Mouse (Mus musculus): ENCODE results near the gene Pde6c.

Pde6c gene

DNA sequence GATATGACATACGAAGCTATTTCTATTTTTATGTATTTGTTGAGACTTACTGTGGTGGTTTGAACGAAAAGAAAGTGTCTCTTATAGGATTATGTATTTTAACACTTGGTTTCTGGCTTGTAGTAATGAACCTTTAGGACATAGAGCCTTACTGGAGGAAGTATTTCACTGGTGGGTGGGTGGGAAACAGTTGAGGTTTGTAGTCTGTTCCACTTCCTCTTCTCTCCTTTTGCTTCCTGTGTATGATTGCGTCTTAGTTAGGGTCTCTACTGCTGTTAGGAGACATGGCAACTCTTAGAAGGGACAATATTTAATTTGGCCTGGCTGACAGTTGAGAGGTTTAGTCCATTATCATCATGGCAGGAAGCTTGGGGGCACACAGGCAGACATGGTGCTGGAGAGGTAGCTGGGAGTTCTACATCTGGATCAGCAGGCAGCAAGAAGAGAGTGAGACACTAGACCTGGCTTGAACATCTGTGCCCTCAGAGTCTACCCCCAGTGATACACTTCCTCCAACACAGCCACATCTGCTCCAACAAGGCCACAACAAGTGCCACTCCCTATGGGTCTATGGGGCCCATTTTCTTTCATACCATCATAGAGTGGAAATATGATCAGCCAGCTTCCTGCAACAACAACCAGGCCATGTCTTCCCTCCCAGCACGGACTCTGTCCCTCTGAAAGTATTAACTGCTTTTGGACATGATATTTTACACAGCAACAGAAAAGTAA, 11.1 kb downstream of the Pde6c start:
- no peak for DNase-seq (ENCODE audit: low read depth)

DNA sequence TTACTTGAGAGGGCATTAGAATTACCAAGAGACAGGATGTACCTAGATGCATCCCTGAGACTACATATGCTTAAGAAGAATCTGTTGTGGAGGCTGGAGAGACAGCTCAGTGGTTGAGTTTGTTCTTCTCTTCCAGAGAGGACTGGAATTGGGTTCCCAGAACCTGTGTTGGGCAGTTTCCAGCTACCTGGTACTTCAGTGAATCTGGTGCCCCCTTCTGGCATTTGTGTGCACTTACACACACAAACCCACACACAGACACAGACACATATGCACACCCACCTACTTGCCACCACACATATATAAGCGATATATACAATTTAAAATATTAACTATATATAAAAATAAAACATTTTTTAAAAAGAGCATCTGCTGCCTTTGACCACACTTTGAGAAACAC, 23.7 kb downstream of the Pde6c start:
- no peak for DNase-seq (ENCODE audit: low read depth)

DNA sequence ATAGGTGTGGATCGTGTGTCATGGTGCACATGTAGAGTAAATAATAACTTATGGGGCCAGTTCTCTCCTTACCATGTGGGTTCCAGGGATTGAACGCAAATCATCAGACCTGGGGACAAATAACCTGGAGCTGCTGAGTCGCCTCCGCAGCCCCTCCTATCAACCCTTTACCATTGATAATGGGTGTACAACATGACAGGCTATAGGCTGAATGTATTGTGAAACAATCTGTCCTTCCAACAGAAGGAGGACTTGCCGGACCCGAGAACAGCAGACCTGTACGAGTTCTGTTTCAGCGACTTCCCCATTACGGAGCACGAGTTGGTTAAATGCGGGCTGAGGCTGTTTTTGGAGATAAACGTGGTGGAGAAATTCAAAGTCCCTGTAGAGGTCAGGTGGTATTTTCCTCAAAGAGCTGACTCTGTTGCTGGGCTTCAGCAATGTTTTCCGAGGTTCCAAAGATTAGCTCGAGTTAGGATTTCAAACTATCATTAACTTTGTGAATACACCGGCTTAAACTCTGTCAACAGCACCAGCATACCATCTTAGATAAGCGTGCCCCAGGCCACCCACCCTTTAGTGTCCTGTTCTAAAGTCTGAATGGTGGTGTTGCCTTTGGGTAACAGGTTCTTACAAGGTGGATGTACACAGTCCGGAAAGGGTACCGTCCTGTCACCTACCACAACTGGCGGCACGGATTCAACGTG, 29.2 kb downstream of the Pde6c start:
- DNase-seq (ENCODE audit: low read depth), result no peak

DNA sequence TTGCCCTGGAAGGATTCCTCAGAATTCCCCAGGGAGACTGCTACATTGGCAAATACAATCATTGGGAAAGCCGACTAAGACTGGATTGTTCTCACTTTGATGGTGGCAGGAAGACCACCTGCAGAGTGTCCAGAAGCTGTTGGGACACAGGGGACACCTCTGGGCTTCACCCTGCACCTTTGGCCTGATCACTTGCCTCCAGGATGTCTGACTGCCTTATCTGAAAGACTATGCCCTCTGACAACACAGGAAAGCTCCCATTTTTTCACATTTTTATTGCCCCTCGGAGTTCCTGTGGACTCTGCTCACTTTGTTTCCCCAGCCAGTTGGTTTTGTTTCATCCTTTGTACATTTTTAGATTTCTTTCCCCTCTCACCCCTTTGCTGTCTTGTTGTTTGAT, 32.1 kb downstream of the Pde6c start:
- no peak for DNase-seq (ENCODE audit: low read depth)

DNA sequence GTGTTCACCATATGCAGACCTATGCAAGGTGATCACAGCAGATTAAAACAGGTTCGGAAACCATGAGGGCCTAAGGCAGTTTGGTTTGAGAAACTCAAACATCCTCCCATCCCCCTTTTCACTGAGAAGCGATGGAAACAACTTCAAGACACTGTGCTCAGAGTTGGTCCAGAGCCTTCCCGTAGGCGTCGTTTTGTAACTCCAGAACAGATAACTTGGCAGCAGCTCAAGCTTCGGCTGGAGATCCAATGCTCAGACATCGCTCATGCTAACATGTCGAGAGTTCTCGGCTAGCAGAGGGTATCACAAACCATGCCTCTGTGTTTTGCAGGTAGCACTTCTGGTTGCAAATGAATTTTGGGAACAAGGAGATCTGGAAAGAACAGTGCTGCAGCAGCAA, 47.1 kb downstream of the Pde6c start:
- DNase-seq (ENCODE audit: low read depth), result no peak

DNA sequence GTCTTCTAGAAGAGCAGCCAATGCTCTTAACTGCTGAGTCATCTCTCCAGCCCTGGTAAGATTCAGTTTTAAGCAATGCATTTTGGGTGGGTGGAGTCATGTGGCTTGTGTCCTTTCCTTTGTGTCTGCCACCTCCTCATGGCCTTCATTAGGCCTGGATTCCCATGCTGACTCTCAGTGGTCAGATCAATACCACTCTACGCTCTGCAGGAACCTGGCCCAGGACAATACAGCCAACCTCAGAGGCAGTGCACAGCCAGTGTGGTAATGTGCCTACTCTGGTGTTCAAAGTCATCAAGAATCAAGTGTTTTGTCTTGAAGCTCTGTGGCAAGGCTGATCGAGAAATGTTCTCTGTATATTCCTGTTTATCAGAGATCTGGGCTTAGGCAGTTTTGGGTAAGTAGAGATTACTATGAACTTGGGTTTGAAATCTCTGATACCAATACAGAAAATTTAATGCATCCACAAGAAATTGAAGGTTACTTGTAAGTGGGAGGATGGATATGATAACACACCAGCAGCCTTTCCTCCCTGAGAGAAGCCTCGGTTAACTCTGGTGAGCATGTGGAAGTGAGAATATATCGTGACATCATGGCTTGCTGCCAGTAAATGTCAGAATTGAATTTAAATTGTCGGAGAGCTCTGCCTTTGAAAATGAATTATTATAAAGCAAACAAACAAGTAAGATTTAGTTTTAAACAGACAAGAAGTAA, 54.2 kb downstream of the Pde6c start:
- DNase-seq (ENCODE audit: low read depth), result no peak

DNA sequence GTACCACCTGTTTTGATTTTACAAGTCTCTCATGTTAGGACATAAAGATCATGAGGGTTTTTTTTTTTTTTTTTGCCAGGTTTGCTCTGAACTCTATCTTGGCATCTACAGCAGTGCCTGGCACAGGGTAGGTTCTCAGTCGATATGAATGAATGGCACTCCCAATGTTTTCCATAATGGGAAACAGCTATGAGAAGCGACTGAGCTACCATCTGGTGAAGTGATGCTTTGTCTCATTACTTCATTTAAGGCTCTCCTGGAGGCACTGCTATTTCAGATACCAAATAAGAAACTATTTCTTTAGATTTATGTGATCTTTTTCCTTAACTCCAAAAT, 54.7 kb downstream of the Pde6c start:
- no peak for DNase-seq (ENCODE audit: low read depth)

DNA sequence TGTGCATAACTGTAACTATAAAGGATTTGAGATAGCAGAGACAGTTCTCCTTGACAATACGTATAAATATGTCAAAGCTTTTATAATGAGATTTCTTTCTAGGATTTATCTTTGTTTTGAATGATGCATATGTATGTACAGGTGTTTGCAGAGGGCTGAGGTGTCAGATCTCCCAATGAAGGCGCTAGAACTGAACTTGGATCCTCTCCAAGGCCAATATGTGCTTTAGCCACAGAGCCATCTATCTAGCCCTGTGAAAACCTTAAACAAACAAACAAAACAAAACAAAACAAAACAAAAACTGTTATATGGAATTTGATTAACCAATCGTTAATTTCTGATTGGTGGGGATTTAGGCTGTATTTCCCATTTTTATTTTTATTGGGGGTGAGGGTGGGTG, 58.0 kb downstream of the Pde6c start:
- no peak for DNase-seq (ENCODE audit: low read depth)

DNA sequence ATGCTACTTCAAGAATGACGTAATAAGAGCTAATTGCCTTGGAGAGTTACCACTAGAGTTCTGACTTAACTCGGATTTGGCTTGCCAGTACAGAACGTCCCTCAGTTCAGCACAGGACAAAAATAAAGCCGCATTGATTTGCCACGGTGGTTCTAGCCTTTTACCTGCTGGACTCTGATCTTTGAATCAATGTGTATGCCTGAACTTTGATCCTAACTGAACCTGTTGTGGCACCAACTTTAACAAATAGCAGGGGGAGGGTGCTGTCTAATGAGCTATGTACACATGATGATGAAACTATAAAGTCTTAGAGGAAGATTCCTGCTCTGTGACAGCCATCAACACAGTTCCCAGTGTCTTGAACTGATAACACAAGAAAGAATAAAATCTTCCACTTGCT, 58.9 kb downstream of the Pde6c start:
- no peak for DNase-seq (ENCODE audit: low read depth)

DNA sequence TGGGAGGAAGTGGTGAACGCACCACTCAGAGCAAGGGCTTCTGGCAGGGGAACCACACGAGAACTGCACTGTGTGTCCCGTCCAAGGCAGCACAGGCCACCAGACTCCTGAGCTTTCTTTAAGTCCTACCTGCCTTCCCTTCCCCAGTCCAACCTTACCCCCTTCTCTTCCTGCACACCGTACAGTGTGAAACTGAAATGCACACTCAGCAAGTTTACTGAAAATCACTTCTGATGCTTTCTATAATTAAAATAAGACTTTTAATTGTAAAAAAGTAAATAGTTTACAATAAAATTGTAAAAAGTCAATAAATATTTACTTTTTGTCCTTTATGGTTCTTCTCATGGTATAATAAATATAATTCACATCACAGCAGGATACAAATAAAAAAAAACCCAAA, 62.7 kb downstream of the Pde6c start:
- no peak for DNase-seq (ENCODE audit: low read depth)

DNA sequence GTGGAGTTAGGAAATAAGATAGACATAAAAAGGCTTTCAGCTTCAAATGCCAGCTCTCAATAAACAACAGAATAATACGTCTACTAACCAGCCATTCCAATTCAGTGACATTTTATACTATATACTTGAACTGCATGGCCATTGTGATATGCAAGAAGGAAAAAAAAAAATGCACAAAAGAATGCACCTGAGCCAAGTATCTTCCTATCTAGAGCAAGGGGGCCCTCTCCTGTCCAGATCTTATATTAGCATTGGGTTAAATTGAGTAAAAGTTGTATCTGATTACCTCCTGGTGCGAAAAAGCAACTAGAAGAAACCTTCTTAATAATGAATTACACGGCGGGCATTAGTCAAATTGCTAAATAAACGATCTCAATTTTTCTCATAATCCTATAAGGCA, 66.2 kb downstream of the Pde6c start:
- DNase-seq (ENCODE audit: low read depth), result no peak

DNA sequence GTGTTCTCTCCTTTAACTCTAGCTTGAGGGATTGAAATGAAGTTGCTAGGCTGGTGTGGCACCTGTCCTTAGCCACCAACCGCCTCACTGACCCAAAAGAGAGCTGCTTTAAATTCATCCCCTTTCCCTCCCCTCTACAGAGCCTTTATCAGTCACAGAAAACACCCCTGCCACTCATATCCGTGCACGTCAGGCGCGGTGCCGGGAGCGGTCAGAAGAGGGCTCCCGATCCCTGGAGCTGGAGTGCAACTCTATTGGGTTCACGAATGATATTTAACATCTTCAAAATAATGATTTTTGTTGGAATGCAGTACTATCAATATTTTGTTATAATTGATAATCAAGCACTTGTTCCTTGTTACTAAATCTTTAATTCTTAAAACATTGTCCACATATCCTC, 74.1 kb downstream of the Pde6c start:
- no peak for DNase-seq (ENCODE audit: low read depth)

DNA sequence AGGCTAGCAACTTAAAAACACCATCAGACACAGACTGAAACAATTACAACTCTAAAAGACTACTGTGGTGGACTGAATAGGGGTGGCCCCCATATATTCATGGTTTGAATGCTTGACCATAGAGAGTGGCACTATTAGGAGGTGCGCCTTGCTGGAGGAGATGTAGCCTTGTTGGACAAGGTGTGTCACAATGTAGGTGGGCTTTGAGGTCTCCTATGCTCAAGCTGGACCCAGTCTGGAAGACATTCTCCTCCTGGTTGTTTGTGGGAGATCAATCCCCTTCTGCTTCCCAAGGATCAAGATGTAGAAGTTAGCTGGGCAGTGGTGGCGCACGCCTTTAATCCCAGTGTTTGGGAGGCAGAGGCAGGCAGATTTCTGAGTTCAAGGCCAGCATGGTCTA, 85.1 kb downstream of the Pde6c start:
- DNase-seq (ENCODE audit: low read depth), result no peak

DNA sequence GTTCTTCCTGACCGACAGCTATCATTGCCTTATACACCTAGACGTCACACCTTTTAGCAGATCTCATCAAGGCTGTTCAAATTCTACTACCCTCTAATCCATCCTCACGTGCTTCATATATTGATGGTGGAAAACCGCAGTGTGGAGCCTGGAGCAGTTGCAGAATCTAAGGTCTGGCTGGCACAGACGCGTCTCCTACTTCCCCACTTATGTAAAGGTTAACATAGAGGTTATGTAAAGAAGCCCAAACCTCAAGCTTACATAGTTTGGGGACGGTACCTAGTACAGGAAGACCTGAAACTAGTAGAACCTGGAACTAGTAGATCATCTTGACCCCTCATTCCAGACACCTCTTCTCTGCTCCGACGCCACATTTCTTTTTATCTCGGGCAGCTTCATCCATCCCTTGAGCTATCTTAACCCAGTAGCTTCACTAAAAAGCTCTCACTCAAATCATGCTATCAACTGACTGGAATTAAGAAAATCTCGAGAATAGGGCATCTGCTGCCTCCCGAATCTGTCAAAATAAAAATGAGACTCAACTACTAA, 90.8 kb downstream of the Pde6c start:
- DNase-seq (ENCODE audit: low read depth), result no peak

DNA sequence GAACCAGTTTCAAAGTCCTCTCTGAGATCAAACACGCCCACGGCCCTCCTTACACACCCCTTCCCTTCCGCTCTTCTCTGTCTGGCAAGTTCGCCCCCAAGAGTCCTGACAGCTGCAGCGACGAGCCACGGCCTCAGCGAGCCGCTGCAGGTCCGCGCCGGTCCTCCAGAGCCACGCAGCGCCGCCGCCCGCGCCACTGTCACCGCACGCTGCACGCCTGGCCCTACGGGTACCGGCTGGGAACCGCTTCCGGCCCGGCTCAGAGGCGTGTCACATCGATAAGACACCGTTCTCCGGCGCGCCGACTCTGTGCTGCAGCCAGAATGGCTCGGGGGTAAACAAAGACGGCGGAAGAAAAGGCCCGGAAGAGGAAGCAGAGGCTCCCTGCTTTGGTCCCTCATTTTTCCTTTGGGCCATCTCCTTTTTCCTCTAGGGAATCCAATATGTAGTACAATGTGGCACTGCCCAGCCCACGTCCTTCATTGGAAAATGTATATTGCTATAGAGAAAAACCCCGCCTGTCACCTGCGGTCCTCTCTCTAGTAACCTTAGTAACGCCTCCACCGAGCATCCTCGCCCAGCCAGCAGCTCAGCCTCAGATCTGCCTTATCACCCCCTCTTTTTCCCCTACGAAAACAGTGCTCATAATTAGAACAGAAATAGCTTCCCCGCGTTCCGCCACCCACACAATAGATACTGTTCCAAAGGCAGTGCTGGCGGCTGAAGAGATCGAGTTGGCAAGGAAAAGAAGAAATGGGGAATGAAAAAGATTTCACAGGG, 91.5 kb downstream of the Pde6c start, which contains the start of gene Fra10ac1:
Gene Fra10ac1 (minus strand): TSS at position 252 of the 780 bp plus-strand sequence.
- peak; percentile 75 for DNase-seq (ENCODE audit: low read depth)

DNA sequence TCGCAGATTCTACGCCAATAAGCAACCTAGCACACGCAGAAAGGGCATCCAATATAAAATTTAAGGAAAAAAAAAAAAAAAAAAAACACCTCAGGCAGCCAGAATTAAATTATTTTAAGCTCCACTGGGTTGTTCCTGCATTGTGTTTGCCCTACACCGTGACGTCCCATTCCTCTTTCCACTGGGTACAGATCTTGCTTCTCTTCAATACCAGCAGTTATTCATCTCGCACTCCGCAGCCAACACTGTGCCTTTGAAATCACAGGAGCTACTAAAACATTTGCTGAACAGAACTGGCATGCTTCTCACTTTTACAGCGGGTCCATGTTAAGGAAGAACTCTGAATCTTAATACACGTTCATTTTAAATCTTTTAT, 92.1 kb downstream of the Pde6c start:
- no peak for DNase-seq (ENCODE audit: low read depth)

DNA sequence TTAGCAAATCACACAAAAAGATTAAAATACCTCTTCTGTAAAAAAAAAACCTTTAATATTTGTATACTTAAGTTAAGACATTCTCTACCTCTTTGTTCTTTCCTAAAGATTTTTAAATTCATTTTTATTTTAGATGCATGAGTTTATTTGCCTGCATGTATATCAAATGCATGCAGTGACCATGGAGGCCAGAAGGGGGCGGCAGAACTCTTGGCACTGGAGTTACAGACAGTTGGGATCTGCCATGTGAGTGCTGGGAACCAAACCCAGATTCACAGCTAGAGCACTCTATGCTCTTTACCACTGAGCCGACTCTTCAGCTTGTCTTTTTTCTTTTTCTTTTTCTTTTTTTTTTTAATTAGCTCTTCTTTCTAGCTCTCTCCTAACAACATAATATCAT, 96.1 kb downstream of the Pde6c start:
- no peak for DNase-seq (ENCODE audit: low read depth)

DNA sequence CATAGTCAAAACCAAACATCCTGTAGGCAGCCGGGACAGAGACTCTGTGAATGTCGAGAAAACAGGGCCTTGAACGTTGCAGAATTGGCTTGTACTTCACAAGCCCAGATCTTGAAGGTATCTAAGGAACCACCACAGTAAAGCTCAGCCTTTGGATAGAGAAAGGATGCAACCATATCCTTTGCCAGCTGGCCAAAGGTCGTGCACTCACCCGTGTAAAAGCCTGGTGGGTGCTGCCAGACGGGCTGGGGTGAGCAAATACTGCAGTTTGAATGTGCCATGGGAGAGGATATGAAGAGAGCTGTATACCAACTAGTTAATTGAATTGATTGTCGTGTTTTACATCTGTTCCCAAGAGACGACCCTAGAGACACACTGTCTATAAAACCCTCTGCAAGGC, 99.5 kb downstream of the Pde6c start:
- DNase-seq (ENCODE audit: low read depth), result no peak

DNA sequence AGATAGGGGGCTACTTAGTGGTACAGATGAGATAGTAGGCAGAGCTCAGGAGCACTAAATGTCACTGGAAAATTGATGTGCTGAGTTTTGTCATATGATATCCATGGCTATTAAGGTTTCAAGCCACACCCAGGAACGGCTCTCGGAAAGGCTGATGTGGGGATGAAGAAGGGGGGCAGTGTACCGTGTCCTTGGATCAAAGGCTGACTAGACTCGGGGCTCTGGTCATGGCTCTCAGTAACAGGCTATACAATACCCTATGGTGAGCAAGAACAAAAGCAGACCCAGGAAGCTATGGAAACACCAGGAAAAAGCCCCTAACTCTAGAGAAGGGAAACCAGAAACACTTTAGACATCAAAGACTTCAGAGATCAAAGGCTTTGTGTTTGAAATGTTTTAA, 99.9 kb downstream of the Pde6c start:
- no peak for DNase-seq (ENCODE audit: low read depth)
